Mouse (Mus musculus) CH12.LX (cell line): ENCODE measurements around the gene Prkce.

Experiments
- CTCF ChIP-seq, 2 experiments: IDR thresholded peaks in 1 of 2; conservative IDR thresholded peaks in 1 of 2; 2 replicates each; pipeline ENCODE4 v1.5.1; 2011 to 2012; ENCODE audit warnings: low read depth in 2 of 2, low read length in 2 of 2, improper control_type of control experiment in 1 of 2, inconsistent platforms in 1 of 2, mild to moderate bottlenecking in 1 of 2, moderate library complexity in 1 of 2
- POLR2A ChIP-seq: IDR thresholded peaks from 2 replicates; pipeline ENCODE4 v1.6.1; 2011; ENCODE audit warnings: low read depth, mild to moderate bottlenecking, improper control_type of control experiment, low read length
- POLR2AphosphoS2 ChIP-seq: IDR thresholded peaks from 2 replicates; pipeline ENCODE4 v1.6.1; 2011; ENCODE audit warnings: low read depth, low read length, improper control_type of control experiment
- SMC3 ChIP-seq: IDR thresholded peaks from 2 replicates; pipeline ENCODE4 v1.6.1; 2011; ENCODE audit warnings: low read depth, low read length, improper control_type of control experiment
- USF1 ChIP-seq: IDR thresholded peaks from 2 replicates; pipeline ENCODE4 v1.6.1; 2014; ENCODE audit warnings: low read depth, mild to moderate bottlenecking, inconsistent platforms, low read length, improper control_type of control experiment

DNA sequence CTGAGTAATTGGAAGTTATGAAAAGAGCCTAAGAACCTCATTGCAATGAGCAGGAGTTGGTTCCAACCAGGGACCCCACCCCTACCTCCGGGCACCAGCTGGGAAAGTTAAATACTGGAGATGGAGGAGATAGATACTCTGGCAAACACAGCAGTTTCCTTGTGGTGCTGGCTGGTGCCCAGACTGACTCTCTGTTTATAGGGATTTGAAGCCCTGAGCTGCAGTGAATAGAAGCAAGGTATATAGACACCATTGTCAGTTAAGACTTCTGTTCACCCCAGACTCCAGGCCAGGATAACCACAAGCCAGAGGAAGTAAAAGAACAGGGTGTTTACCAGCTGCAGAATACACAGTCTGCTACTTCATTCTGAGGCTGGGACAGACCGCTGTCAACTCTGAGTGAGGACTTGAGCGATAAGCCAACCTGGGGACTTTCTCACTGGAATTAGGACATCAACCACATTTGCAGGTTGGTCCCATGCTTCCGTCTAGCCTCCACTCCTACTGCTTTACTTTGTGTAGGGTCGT, 110.5 kb downstream of the Prkce start:
- no peak for TF ChIP-seq SMC3
- TF ChIP-seq POLR2AphosphoS2, result no peak
- TF ChIP-seq POLR2A, result no peak
- TF ChIP-seq CTCF (conservative IDR thresholded peaks at IDR 0.05 in 1 of 2, IDR thresholded peaks at IDR 0.05 in 1 of 2; ENCODE audit: low read depth in 2 of 2, low read length in 2 of 2), result no peak
- TF ChIP-seq USF1, result no peak
